Mouse (Mus musculus) olfactory bulb, adult 2 months (tissue): Measurements from ENCODE around the gene Gm26566. TPM values are rescaled to one million over a fixed set of nuclear protein-coding genes. Genes with fewer than 3 reads are reported as not detected.
"Not testable (repeated sequence)": the region's sequence is repeated elsewhere in the genome, so short reads cannot be mapped to it uniquely, and the experiment has no call there.

Experiments
- H3K27ac ChIP-seq: fragments of 200-500 bp; 2 replicates; pipeline ENCODE4 v1.5.1; 2012; ENCODE audit warnings: low read depth, low read length; ENCODE audit not compliant: insufficient read depth
- H3K4me1 ChIP-seq: fragments of 200-500 bp; 2 replicates; pipeline ENCODE4 v1.6.1; 2012; ENCODE audit warnings: low read length; ENCODE audit not compliant: control insufficient read depth, insufficient read depth
- H3K4me3 ChIP-seq: fragments of 200-500 bp; 2 replicates; pipeline ENCODE4 v1.5.1; 2012; ENCODE audit warnings: mild to moderate bottlenecking, low read depth, low read length, moderate library complexity; ENCODE audit not compliant: insufficient read depth
- CTCF ChIP-seq: fragments of 200-500 bp; IDR thresholded peaks from 2 replicates; pipeline ENCODE4 v1.5.1; 2012; ENCODE audit warnings: low read depth, mild to moderate bottlenecking, low read length, moderate library complexity; ENCODE audit not compliant: insufficient read depth
- POLR2A ChIP-seq: fragments of 200-500 bp; IDR thresholded peaks from 2 replicates; pipeline ENCODE4 v1.6.1; 2012; ENCODE audit warnings: mild to moderate bottlenecking, low read depth, low read length, moderate library complexity; ENCODE audit not compliant: insufficient read depth
- WGBS: fragments of 180-500 bp; shearing (Covaris S2); methylation state at CpG from one replicate; pipeline ENCODE4 v1.1.7; 2018; 5-methylcytosine and 5-hydroxymethylcytosine counted together
- polyA plus RNA-seq: library from polyadenylated mRNA; stranded (reverse); fragments of >200 nt; gene quantifications from 2 replicates; pipeline ENCODE4 v1.2.4, GENCODE M21; 2012; ENCODE audit warnings: low replicate concordance; ENCODE audit not compliant: missing spikeins, insufficient read depth, insufficient read length

Gm26566 gene
- polyA plus RNA-seq, 1 experiment = not detected

GRCm38 (mm10) chr4:88726727-88727126, 5.1 kb downstream of the Gm26566 start:
- H3K4me1 ChIP-seq = no peaks in the 10 kb centered on the region
- no peak overlapping the region for H3K4me3 ChIP-seq
- WGBS = 83% methylated on average over 6 of the region's 6 CpGs
- no peak for TF ChIP-seq POLR2A
- no peak for TF ChIP-seq CTCF
- no peak overlapping the region for H3K27ac ChIP-seq

GRCm38 (mm10) chr4:88727324-88727723, 5.7 kb downstream of the Gm26566 start:
- H3K4me1 ChIP-seq = no peaks in the 10 kb centered on the region
- WGBS = 5% methylated on average over 1 of the region's 1 CpGs
- no peak overlapping the region for H3K27ac ChIP-seq
- TF ChIP-seq CTCF (no peak), POLR2A (no peak)
- no peak overlapping the region for H3K4me3 ChIP-seq

- no peaks in the 10 kb centered on the region for H3K4me1 ChIP-seq
- H3K4me3 ChIP-seq = no peak overlapping the region
- H3K27ac ChIP-seq = no peak overlapping the region
- TF ChIP-seq POLR2A (no peak), CTCF (peak; percentile 77; the same call in 1 of the 2 replicates)
- WGBS = 3% methylated on average over 2 of the region's 2 CpGs
Measured at GRCm38 (mm10) chr4:88738480-88738879, 16.9 kb downstream of the Gm26566 start.

- H3K4me1 ChIP-seq = no peaks in the 10 kb centered on the region
- no peak overlapping the region for H3K27ac ChIP-seq
- H3K4me3 ChIP-seq = no peak overlapping the region
- 89% methylated on average over 6 of the region's 6 CpGs for WGBS
- TF ChIP-seq POLR2A (no peak), CTCF (no peak)
Measured at GRCm38 (mm10) chr4:88739036-88739435, 17.4 kb downstream of the Gm26566 start.

GRCm38 (mm10) chr4:88741426-88741825, 19.8 kb downstream of the Gm26566 start:
- no peak overlapping the region for H3K4me3 ChIP-seq
- H3K27ac ChIP-seq = no peak overlapping the region
- TF ChIP-seq POLR2A (no peak), CTCF (no peak)
- no peaks in the 10 kb centered on the region for H3K4me1 ChIP-seq
- WGBS = 94% methylated on average over 4 of the region's 4 CpGs

- Histone ChIP-seq H3K4me3 (no peak overlapping the region), H3K4me1 (no peaks in the 10 kb centered on the region), H3K27ac (no peak overlapping the region)
- TF ChIP-seq POLR2A (no peak), CTCF (no peak)
- 76% methylated on average over 7 of the region's 7 CpGs for WGBS
Measured at GRCm38 (mm10) chr4:88742771-88743371, 21.3 kb downstream of the Gm26566 start.

- Histone ChIP-seq H3K4me3 (no peak overlapping the region), H3K4me1 (no peaks in the 10 kb centered on the region), H3K27ac (no peak overlapping the region)
- no peak for TF ChIP-seq POLR2A
- WGBS = 61% methylated on average over 3 of the region's 3 CpGs
Measured at GRCm38 (mm10) chr4:88744207-88744606, 22.6 kb downstream of the Gm26566 start.

- Histone ChIP-seq H3K4me1 (no peaks in the 10 kb centered on the region), H3K27ac (no peak overlapping the region), H3K4me3 (no peak overlapping the region)
- WGBS = 74% methylated on average over 6 of the region's 6 CpGs
- TF ChIP-seq POLR2A (no peak), CTCF (no peak)
Measured at GRCm38 (mm10) chr4:88749926-88750325, 28.3 kb downstream of the Gm26566 start.

GRCm38 (mm10) chr4:88754818-88755340, 33.3 kb downstream of the Gm26566 start, which contains the start of gene Gm13271:
Gene Gm13271, plus strand, starts transcription at chr4:88754868.
- not testable (repeated sequence) for H3K4me3 ChIP-seq, H3K4me1 ChIP-seq, H3K27ac ChIP-seq
- 80% methylated on average over 15 of the region's 15 CpGs for WGBS

- WGBS = 10% methylated on average over 29 of the region's 31 CpGs
- peak overlapping the region; percentile 43 for H3K4me3 ChIP-seq
- peak overlapping the region; percentile 4; the same call in 1 of the 2 replicates for H3K27ac ChIP-seq
- not testable (repeated sequence) for H3K4me1 ChIP-seq
Measured at GRCm38 (mm10) chr4:88756581-88757513, 35.2 kb downstream of the Gm26566 start.
